Mouse (Mus musculus): ENCODE data around the gene Als2. TPM values are rescaled to one million over a fixed set of nuclear protein-coding genes. Genes with fewer than 3 reads are reported as not detected.
A peak's percentile ranks its signal among the peaks of the same experiment; 100 is the strongest.

The Als2 gene
- 10 to 100 TPM; 17.4 to 19.3 TPM for total RNA-seq (2021)
- long read RNA-seq, experiment 1, full-length matches to known transcripts, result 13 of 25 reads
- long read RNA-seq, experiment 1, partial matches to known transcripts, result 2 of 25 reads
- long read RNA-seq, experiment 1, other reads (novel, unspliced or antisense), result 10 of 25 reads
- long read RNA-seq, experiment 2, full-length matches to known transcripts, result 9 of 20 reads
- long read RNA-seq, experiment 2, partial matches to known transcripts, result 4 of 20 reads
- long read RNA-seq, experiment 2, other reads (novel, unspliced or antisense), result 7 of 20 reads

GRCm38 (mm10) chr1:59236856-59237441, at the start of gene Als2:
Gene Als2 (minus strand): TSS chr1:59237231.
- DNase-seq (ENCODE audit: low spot score), result peak; percentile 99

GRCm38 (mm10) chr1:59286316-59286850, 49.4 kb upstream of the Als2 start:
- no peak for DNase-seq (ENCODE audit: low spot score)

DNA sequence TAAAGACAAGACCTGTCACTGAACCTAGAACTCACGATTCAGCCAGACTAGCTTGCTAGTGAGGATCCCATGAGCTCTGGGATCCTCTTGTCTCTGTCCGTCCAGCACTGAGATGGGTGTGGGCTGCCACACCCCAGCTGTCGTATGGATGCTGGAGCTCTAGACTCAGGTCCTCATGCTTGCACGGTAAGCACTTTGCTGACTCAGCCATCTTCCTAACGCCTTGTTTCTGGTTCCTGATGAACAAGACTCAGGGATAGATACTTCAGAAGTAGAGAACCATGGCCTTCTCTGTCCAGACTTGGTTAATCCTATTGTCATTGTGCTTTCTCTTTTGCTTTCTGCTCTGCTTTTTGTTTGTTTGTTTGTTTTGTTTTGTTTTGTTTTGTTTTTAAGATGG, 48.8 kb upstream of the Als2 start:
- no peak for DNase-seq (ENCODE audit: low spot score)

DNA sequence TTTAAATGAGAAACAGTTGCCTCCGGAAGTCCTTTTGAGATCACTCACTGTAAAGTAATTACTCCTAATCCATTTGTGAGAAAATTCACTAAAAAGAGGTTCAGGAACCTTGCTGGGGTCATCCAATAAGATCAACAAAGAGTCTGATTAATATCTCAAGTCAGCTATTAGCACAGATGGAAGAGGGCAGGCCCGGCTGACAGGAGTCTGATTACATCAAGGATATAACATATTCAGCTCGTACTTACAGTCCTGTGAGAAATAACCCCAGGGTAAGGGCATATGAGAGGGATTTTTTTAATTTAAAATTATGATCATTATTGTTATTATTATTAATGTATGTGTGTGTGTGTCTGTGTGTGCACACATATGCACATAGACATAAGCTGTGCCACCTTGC, 35.2 kb upstream of the Als2 start:
- DNase-seq (ENCODE audit: low spot score), result no peak

GRCm38 (mm10) chr1:59269951-59270689, 33.1 kb upstream of the Als2 start:
- peak; percentile 13 for DNase-seq (ENCODE audit: low spot score)

DNA sequence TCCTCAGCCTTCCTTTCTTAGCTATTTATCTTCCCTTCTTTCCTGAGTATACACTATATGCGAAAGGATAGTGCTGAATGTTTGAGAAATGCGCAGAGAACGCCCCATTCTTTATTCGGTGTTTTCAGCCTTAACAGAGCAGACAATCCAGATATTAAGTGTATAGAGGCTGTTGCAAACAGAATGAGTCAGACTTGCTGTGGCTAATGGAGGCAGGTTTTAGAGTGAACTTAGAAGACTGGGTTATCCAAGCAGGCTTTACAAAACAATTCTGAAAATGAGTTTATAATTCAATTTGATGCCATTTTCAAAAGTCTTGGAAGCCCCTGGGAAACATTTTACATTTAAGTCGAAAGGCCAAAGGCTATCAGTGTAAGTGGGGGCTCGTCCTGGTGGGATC, 32.4 kb upstream of the Als2 start:
- no peak for DNase-seq (ENCODE audit: low spot score)

GRCm38 (mm10) chr1:59268931-59269330, 31.9 kb upstream of the Als2 start:
- DNase-seq (ENCODE audit: low spot score), result no peak

DNA sequence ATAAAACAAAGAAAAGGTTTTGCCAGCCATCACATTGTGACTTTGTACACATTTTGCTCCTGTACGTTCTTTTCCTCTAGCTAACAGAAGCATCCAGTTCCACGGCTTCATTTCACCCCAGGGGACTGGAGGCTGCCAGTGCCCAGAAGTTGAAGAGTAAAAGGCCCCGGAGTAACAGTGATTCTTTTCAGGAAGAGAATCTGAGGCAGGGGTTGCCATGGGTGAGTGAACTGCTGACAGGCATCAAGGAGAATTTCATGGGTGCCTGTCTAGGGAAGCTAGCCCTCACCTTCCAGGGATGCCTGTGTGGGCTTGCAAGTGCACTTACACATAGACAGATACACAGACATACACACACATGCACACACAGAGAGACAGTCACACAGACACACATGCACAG, 20.7 kb upstream of the Als2 start:
- DNase-seq (ENCODE audit: low spot score), result no peak

DNA sequence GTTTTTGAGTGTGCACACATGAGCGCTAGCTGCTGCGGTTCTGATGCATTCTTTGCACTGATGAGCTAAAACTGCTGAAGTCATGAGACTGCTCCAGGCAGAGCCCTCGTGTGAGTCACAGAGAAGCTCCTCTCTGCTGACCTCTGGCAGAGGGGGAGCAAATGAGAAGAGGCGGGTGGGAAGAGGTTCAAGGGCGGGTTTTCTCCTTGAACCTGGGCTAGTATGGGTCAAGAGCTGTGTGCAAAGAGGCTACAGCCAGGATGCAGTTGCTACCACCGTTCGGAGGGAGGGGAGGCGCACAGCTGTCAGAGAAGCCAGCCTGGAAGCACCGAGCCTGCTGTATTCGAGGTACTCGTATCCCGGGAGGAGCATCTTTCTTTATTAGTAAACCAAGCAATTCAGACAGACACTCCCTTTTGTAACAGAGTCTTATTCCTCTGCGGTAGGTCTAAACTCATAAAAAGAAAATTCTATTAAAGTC, 19.8 kb upstream of the Als2 start, which contains the start of gene Cdk15:
Gene Cdk15, plus strand, starts transcription at position 156 of the 481 bp plus-strand sequence.
- no peak for DNase-seq (ENCODE audit: low spot score)

- DNase-seq (ENCODE audit: low spot score), result no peak
Observed at GRCm38 (mm10) chr1:59253301-59253909, 16.4 kb upstream of the Als2 start.

DNA sequence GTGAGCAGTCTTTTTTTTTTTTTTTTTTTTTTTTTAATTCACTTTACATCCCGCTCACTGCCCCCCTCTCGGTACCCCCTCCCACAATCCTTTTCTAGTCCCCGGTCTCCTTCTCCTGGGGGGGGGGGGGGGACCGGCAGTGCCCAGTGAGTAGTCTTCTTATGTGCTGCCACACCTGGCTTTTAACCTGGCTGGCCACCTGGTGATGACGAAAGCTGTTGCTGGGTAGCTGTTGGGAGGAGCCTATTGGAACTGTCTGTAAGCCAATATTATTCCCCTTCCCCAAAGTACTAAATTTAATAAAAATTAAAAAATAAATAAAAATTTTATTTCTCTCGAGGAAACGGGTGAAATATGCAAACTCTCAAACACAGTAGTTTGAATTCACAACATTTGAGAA, 15.7 kb upstream of the Als2 start:
- no peak for DNase-seq (ENCODE audit: low spot score)

- peak; percentile 44 for DNase-seq (ENCODE audit: low spot score)
Observed at GRCm38 (mm10) chr1:59247602-59248001, 10.6 kb upstream of the Als2 start.

- DNase-seq (ENCODE audit: low spot score), result no peak
Observed at GRCm38 (mm10) chr1:59243770-59244169, 6.7 kb upstream of the Als2 start.

DNA sequence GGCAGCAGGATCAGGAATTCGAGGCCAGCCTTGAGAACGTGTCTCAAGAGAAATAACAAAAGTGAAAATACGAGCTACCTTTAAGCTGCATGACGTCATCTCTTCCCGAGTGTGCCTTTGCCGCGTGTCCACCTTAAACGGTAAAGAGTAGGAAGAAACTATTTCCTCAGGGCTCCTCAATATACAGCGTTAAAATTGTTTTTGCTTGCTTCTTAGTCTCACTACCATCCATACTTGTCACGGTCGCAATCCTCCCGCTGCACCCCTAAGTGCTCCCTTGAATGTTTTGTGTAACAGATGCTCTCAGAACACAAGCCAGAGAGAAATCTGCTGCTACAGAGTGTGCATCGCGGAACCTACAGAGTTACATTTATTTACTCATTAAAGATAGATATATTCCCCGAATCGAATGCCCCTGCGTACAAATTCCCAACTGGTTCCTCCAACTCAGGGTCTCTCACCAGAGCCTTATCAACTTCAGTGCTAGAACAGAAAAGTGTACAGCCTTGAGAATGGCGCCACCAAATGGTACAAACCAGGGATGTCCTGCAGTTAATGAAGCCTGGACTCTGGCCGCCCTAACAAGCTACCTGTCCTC, 682 bp upstream of the Als2 start:
- peak; percentile 75 for DNase-seq (ENCODE audit: low spot score)

- no peak for DNase-seq (ENCODE audit: low spot score)
Observed at GRCm38 (mm10) chr1:59229187-59229586, 7.8 kb downstream of the Als2 start.

- no peak for DNase-seq (ENCODE audit: low spot score)
Observed at GRCm38 (mm10) chr1:59228552-59228951, 8.5 kb downstream of the Als2 start.

DNA sequence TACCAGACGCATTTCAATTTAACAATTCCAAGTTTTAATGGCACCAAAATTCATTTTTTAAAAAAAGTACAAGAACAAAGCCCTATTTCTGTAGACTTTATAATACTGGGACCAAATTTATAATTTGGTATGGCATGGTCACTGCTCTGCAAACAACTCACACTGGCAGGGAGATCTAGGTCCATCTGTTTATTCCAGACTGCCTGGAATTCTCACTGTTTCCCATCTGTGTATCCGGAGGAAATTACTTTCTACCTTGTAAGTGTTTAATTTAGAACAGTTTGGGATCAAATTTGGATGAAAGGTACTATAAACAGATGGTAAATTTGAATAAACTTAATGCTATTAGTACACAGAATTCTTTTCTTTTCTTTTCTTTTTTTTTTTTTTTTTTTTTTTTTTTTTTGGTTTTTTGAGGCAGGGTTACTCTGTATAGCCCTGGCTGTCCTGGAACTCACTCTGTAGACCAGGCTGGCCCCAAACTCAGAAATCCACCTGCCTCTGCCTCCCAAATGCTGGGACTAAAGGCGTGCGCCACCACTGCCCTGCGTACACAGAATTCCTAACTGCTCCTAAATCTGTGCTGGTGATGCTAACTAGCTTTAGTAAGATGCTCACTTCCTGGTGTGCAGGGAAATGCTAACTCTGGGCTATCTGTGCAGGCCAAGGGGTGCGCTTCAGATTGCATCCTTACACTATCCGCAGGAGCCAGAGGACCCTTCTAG, 14.8 kb downstream of the Als2 start:
- DNase-seq (ENCODE audit: low spot score), result no peak

DNA sequence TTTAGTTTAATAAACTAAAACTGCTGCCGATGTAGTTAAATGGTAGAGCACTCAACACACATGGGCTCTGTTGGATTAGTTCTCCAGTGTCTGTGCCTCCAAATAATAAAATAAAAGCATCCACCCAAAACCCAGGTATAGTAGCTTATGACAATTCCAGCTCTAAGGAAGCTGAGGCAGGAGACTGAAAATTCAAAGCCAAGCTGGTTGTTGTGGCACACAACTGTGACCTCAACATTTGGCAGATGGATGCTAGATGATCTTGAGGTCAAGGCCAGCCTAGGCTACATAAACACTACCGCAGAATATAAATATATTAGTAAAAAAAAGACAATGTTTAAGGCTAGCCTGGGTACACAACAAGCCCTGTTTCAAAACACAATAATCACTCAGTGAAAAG, 15.4 kb downstream of the Als2 start:
- no peak for DNase-seq (ENCODE audit: low spot score)

GRCm38 (mm10) chr1:59220371-59220770, 16.7 kb downstream of the Als2 start:
- no peak for DNase-seq (ENCODE audit: low spot score)

DNA sequence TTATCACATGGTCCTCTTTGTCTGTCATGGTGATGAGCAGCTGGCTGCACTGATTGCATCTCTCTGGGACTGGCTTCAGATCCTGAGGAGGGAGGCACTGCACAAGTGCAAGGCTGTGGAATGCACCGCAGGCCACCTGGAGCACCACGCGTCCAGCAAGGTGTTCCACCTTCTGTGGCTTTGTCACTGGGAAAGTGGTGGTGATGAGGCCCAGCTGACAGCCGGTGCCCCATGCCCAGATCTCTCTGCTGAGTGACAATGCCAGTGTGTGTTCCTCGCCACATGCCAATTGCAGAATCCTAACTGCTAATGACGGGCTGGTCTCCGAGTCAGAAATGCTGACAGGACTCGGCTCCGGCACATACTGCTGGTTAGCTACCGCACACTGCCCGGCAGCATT, 21.6 kb downstream of the Als2 start:
- no peak for DNase-seq (ENCODE audit: low spot score)

GRCm38 (mm10) chr1:59212951-59213350, 24.1 kb downstream of the Als2 start:
- DNase-seq (ENCODE audit: low spot score), result no peak
